Mouse (Mus musculus): ENCODE data around the gene Lrrc23.

Lrrc23 gene

GRCm38 (mm10) chr6:124753861-124754260 is 25.7 kb downstream of the Lrrc23 start:
- in situ Hi-C loops (cut with MboI; ENCODE audit: low pct_unique_long_range_greater_than_20kb in 1 of 2, low sequenced_read_pairs in 2 of 2, unreplicated experiment in 1 of 2), result loop anchor here in 1 of 2 experiments (25.0 kb wide), 1 partner anchor 267 kb away; the partner anchor contains the start of gene C1rl

- in situ Hi-C loops (cut with MboI; ENCODE audit: low pct_unique_long_range_greater_than_20kb in 1 of 2, low sequenced_read_pairs in 2 of 2, unreplicated experiment in 1 of 2), result loop anchor here in 1 of 2 experiments (25.0 kb wide), 1 partner anchor 263 kb away; the partner anchor contains the start of gene C1rl
Measured at GRCm38 (mm10) chr6:124750405-124750804, 29.1 kb downstream of the Lrrc23 start.

- in situ Hi-C loops (cut with MboI; ENCODE audit: low pct_unique_long_range_greater_than_20kb in 1 of 2, low sequenced_read_pairs in 2 of 2, unreplicated experiment in 1 of 2), result no loop called here
Measured at GRCm38 (mm10) chr6:124746654-124747632, 32.6 kb downstream of the Lrrc23 start.

GRCm38 (mm10) chr6:124746296-124746605 is 33.3 kb downstream of the Lrrc23 start:
- in situ Hi-C loops (cut with MboI; ENCODE audit: low pct_unique_long_range_greater_than_20kb in 1 of 2, low sequenced_read_pairs in 2 of 2, unreplicated experiment in 1 of 2), result no loop called here

GRCm38 (mm10) chr6:124745490-124746295 is 33.8 kb downstream of the Lrrc23 start:
- in situ Hi-C loops (cut with MboI; ENCODE audit: low pct_unique_long_range_greater_than_20kb in 1 of 2, low sequenced_read_pairs in 2 of 2, unreplicated experiment in 1 of 2), result no loop called here

GRCm38 (mm10) chr6:124744755-124745321 is 34.7 kb downstream of the Lrrc23 start:
- in situ Hi-C loops (cut with MboI; ENCODE audit: low pct_unique_long_range_greater_than_20kb in 1 of 2, low sequenced_read_pairs in 2 of 2, unreplicated experiment in 1 of 2), result no loop called here

- in situ Hi-C loops (cut with MboI; ENCODE audit: low pct_unique_long_range_greater_than_20kb in 1 of 2, low sequenced_read_pairs in 2 of 2, unreplicated experiment in 1 of 2), result no loop called here
Measured at GRCm38 (mm10) chr6:124743647-124744046, 35.9 kb downstream of the Lrrc23 start.

GRCm38 (mm10) chr6:124742839-124743514 is 36.5 kb downstream of the Lrrc23 start:
- in situ Hi-C loops (cut with MboI; ENCODE audit: low pct_unique_long_range_greater_than_20kb in 1 of 2, low sequenced_read_pairs in 2 of 2, unreplicated experiment in 1 of 2), result no loop called here

- in situ Hi-C loops (cut with MboI; ENCODE audit: low pct_unique_long_range_greater_than_20kb in 1 of 2, low sequenced_read_pairs in 2 of 2, unreplicated experiment in 1 of 2), result no loop called here
Measured at GRCm38 (mm10) chr6:124741842-124742241, 37.7 kb downstream of the Lrrc23 start.

GRCm38 (mm10) chr6:124740888-124741761 is 38.4 kb downstream of the Lrrc23 start, which contains the start of gene Grcc10:
Gene Grcc10, minus strand, starts transcription at chr6:124741374.
- in situ Hi-C loops (cut with MboI; ENCODE audit: low pct_unique_long_range_greater_than_20kb in 1 of 2, low sequenced_read_pairs in 2 of 2, unreplicated experiment in 1 of 2), result no loop called here

- in situ Hi-C loops (cut with MboI; ENCODE audit: low pct_unique_long_range_greater_than_20kb in 1 of 2, low sequenced_read_pairs in 2 of 2, unreplicated experiment in 1 of 2), result no loop called here
Measured at GRCm38 (mm10) chr6:124740211-124740887, 39.2 kb downstream of the Lrrc23 start.

GRCm38 (mm10) chr6:124739231-124739796 is 40.2 kb downstream of the Lrrc23 start:
- in situ Hi-C loops (cut with MboI; ENCODE audit: low pct_unique_long_range_greater_than_20kb in 1 of 2, low sequenced_read_pairs in 2 of 2, unreplicated experiment in 1 of 2), result no loop called here

- in situ Hi-C loops (cut with MboI; ENCODE audit: low pct_unique_long_range_greater_than_20kb in 1 of 2, low sequenced_read_pairs in 2 of 2, unreplicated experiment in 1 of 2), result no loop called here
Measured at GRCm38 (mm10) chr6:124738511-124739023, 41.0 kb downstream of the Lrrc23 start, which contains the start of gene Ptpn6. Gene Ptpn6, minus strand, starts transcription at chr6:124738714.

- in situ Hi-C loops (cut with MboI; ENCODE audit: low pct_unique_long_range_greater_than_20kb in 1 of 2, low sequenced_read_pairs in 2 of 2, unreplicated experiment in 1 of 2), result no loop called here
Measured at GRCm38 (mm10) chr6:124737040-124737439, 42.5 kb downstream of the Lrrc23 start.

- in situ Hi-C loops (cut with MboI; ENCODE audit: low pct_unique_long_range_greater_than_20kb in 1 of 2, low sequenced_read_pairs in 2 of 2, unreplicated experiment in 1 of 2), result no loop called here
Measured at GRCm38 (mm10) chr6:124734417-124734816, 45.1 kb downstream of the Lrrc23 start.
